Mouse (Mus musculus) myocyte (in vitro differentiated cells): ENCODE data around the gene Actl6b. TPM values are rescaled to one million over a fixed set of nuclear protein-coding genes. Genes with fewer than 3 reads are reported as not detected.

Experiments
- H3K27me3 ChIP-seq: one replicate; pipeline ENCODE4 v1.6.1; 2011; ENCODE audit not compliant: control insufficient read depth, insufficient read depth, insufficient read length
- H3K36me3 ChIP-seq: one replicate; pipeline ENCODE4 v1.6.1; 2011; ENCODE audit not compliant: control insufficient read depth, insufficient read depth
- H3K4me2 ChIP-seq: one replicate; pipeline ENCODE4 v1.6.1; 2011; ENCODE audit warnings: low read depth, control low read depth
- H3K4me3 ChIP-seq: one replicate; pipeline ENCODE4 v1.5.1; 2011; ENCODE audit warnings: mild to moderate bottlenecking, control low read depth, moderate library complexity
- H3K79me2 ChIP-seq: one replicate; pipeline ENCODE4 v1.6.1; 2011; ENCODE audit not compliant: control insufficient read depth, insufficient read depth
- H3ac ChIP-seq: one replicate; pipeline ENCODE4 v1.6.1; 2011; ENCODE audit not compliant: control insufficient read depth, insufficient read length
- CEBPB ChIP-seq: IDR thresholded peaks from 2 replicates; pipeline ENCODE4 v1.6.1; 2011; ENCODE audit warnings: mild to moderate bottlenecking, moderate library complexity; ENCODE audit not compliant: poor library complexity, insufficient read depth, severe bottlenecking
- E2F4 ChIP-seq: IDR thresholded peaks from one replicate; pipeline ENCODE4 v1.6.1; 2011; ENCODE audit warnings: mild to moderate bottlenecking, control low read depth, moderate library complexity; ENCODE audit not compliant: insufficient read depth
- MAX ChIP-seq: IDR thresholded peaks from one replicate; pipeline ENCODE4 v1.6.1; 2011; ENCODE audit warnings: low read depth, mild to moderate bottlenecking, control low read depth
- MYOD1 ChIP-seq, 3 experiments: IDR thresholded peaks; one replicate each; pipeline ENCODE4 v1.6.1; 2011; ENCODE audit warnings: control low read depth in 2 of 3, low read depth in 2 of 3, mild to moderate bottlenecking in 2 of 3, moderate library complexity in 1 of 3; ENCODE audit not compliant: insufficient read length in 2 of 3, control insufficient read depth in 1 of 3
- MYOG ChIP-seq, 3 experiments: IDR thresholded peaks; one replicate each; pipeline ENCODE4 v1.6.1; 2011; ENCODE audit warnings: control low read depth in 2 of 3, low read depth in 2 of 3, mild to moderate bottlenecking in 2 of 3; ENCODE audit not compliant: insufficient read length in 2 of 3, control insufficient read depth in 1 of 3, insufficient read depth in 1 of 3
- POLR2A ChIP-seq: IDR thresholded peaks from one replicate; pipeline ENCODE4 v1.6.1; 2011; ENCODE audit warnings: low read depth, mild to moderate bottlenecking, control low read depth, moderate library complexity; ENCODE audit not compliant: insufficient read length
- POLR2AphosphoS2 ChIP-seq: IDR thresholded peaks from one replicate; pipeline ENCODE4 v1.6.1; 2011; ENCODE audit warnings: low read depth, control low read depth; ENCODE audit not compliant: insufficient read length
- REST ChIP-seq: IDR thresholded peaks from one replicate; pipeline ENCODE4 v1.6.1; 2011; ENCODE audit warnings: mild to moderate bottlenecking, control low read depth, moderate library complexity; ENCODE audit not compliant: insufficient read depth, insufficient read length
- SRF ChIP-seq: IDR thresholded peaks from one replicate; pipeline ENCODE4 v1.6.1; 2011; ENCODE audit warnings: low read depth; ENCODE audit not compliant: control insufficient read depth, insufficient read length
- TCF12 ChIP-seq: IDR thresholded peaks from one replicate; pipeline ENCODE4 v1.6.1; 2011; ENCODE audit warnings: mild to moderate bottlenecking, control low read depth; ENCODE audit not compliant: poor library complexity, insufficient read depth, severe bottlenecking
- TCF3 ChIP-seq: IDR thresholded peaks from one replicate; pipeline ENCODE4 v1.6.1; 2011; ENCODE audit warnings: low read depth, control low read depth; ENCODE audit not compliant: insufficient read length
- USF1 ChIP-seq: IDR thresholded peaks from one replicate; pipeline ENCODE4 v1.6.1; 2011; ENCODE audit warnings: low read depth, mild to moderate bottlenecking, control low read depth, moderate library complexity
- polyA plus RNA-seq: library from polyadenylated mRNA; unstranded; fragments of >200 nt; fragmentation: generic; extraction: Trizol; gene quantifications from one replicate; pipeline ENCODE4 v1.2.1, GENCODE M21; 2012; ENCODE audit warnings: missing spikeins

Gene Actl6b
- polyA plus RNA-seq = not detected

- Histone ChIP-seq H3K79me2 (no peaks in the 10 kb centered on the region), H3ac (no peak within 1 kb of the TSS), H3K27me3 (peaks cover 43% of the 10 kb centered on the region), H3K36me3 (no peaks in the 10 kb centered on the region), H3K4me2 (no peak within 1 kb of the TSS), H3K4me3 (no peak within 1 kb of the TSS)
- TF ChIP-seq TCF12 (no peak), REST (peak; percentile 77)
Observed at GRCm38 (mm10) chr5:137553411-137553837, at the start of gene Actl6b. Gene Actl6b (plus strand): TSS chr5:137553517.

- H3K36me3 ChIP-seq = no peaks in the 10 kb centered on the region
- H3K79me2 ChIP-seq = peaks cover 7% of the 10 kb centered on the region
- H3K27me3 ChIP-seq = no peaks in the 10 kb centered on the region
- no peak overlapping the region for H3K4me3 ChIP-seq
- H3K4me2 ChIP-seq = no peak overlapping the region
- TF ChIP-seq MYOD1 (IDR thresholded peaks at IDR 0.05; ENCODE audit: control insufficient read depth in 1 of 3, insufficient read length in 2 of 3, low read depth in 2 of 3) (no peak), POLR2AphosphoS2 (no peak), CEBPB (no peak), TCF12 (no peak)
- no peak overlapping the region for H3ac ChIP-seq
Observed at GRCm38 (mm10) chr5:137504041-137504440, 49.3 kb upstream of the Actl6b start.

GRCm38 (mm10) chr5:137510014-137510501, 43.3 kb upstream of the Actl6b start:
- H3K4me2 ChIP-seq = peak overlapping the region; percentile 71
- peaks cover 44% of the 10 kb centered on the region for H3K79me2 ChIP-seq
- no peaks in the 10 kb centered on the region for H3K36me3 ChIP-seq
- no peaks in the 10 kb centered on the region for H3K27me3 ChIP-seq
- peak overlapping the region; percentile 29 for H3K4me3 ChIP-seq
- TF ChIP-seq USF1 (peak; percentile 87), TCF3 (no peak), POLR2A (peak; percentile 59)
- peak overlapping the region; percentile 98 for H3ac ChIP-seq

GRCm38 (mm10) chr5:137510573-137511390, 42.5 kb upstream of the Actl6b start:
- Histone ChIP-seq H3K4me2 (peak overlapping the region; percentile 80), H3ac (peak overlapping the region; percentile 98), H3K79me2 (peaks cover 51% of the 10 kb centered on the region), H3K36me3 (no peaks in the 10 kb centered on the region), H3K27me3 (no peaks in the 10 kb centered on the region), H3K4me3 (peak overlapping the region; percentile 29)
- TF ChIP-seq MYOD1 (IDR thresholded peaks at IDR 0.05; ENCODE audit: control insufficient read depth in 1 of 3, insufficient read length in 2 of 3, low read depth in 2 of 3) (peak in 1 of 3 experiments; percentile 45), MYOG (IDR thresholded peaks at IDR 0.05; ENCODE audit: control insufficient read depth in 1 of 3, insufficient read depth in 1 of 3, insufficient read length in 2 of 3, low read depth in 2 of 3) (no peak)

GRCm38 (mm10) chr5:137511706-137512105, 41.6 kb upstream of the Actl6b start:
- Histone ChIP-seq H3K27me3 (no peaks in the 10 kb centered on the region), H3K4me3 (peak overlapping the region; percentile 29), H3K4me2 (peak overlapping the region; percentile 80), H3ac (no peak overlapping the region), H3K36me3 (no peaks in the 10 kb centered on the region), H3K79me2 (peaks cover 60% of the 10 kb centered on the region)
- TF ChIP-seq MYOG (IDR thresholded peaks at IDR 0.05; ENCODE audit: control insufficient read depth in 1 of 3, insufficient read depth in 1 of 3, insufficient read length in 2 of 3, low read depth in 2 of 3) (no peak), POLR2A (no peak), CEBPB (no peak), TCF12 (no peak), USF1 (no peak), MYOD1 (IDR thresholded peaks at IDR 0.05; ENCODE audit: control insufficient read depth in 1 of 3, insufficient read length in 2 of 3, low read depth in 2 of 3) (no peak), E2F4 (no peak)

- no peak overlapping the region for H3K4me3 ChIP-seq
- H3ac ChIP-seq = no peak overlapping the region
- peaks cover 70% of the 10 kb centered on the region for H3K79me2 ChIP-seq
- no peaks in the 10 kb centered on the region for H3K27me3 ChIP-seq
- H3K36me3 ChIP-seq = peaks cover 1% of the 10 kb centered on the region
- TF ChIP-seq MAX (no peak), CEBPB (no peak), POLR2AphosphoS2 (no peak), MYOG (IDR thresholded peaks at IDR 0.05; ENCODE audit: control insufficient read depth in 1 of 3, insufficient read depth in 1 of 3, insufficient read length in 2 of 3, low read depth in 2 of 3) (no peak), USF1 (no peak), MYOD1 (IDR thresholded peaks at IDR 0.05; ENCODE audit: control insufficient read depth in 1 of 3, insufficient read length in 2 of 3, low read depth in 2 of 3) (no peak), TCF12 (no peak), TCF3 (no peak), SRF (no peak), POLR2A (no peak), REST (no peak), E2F4 (no peak)
- H3K4me2 ChIP-seq = no peak overlapping the region
Observed at GRCm38 (mm10) chr5:137512847-137513794, 40.2 kb upstream of the Actl6b start.
